Mouse (Mus musculus) layer of hippocampus, adult 2 months (tissue): ENCODE results near the gene Myl4. TPM values are rescaled to one million over a fixed set of nuclear protein-coding genes. Genes with fewer than 3 reads are reported as not detected.
"Not testable (repeated sequence)": the region's sequence is repeated elsewhere in the genome, so short reads cannot be mapped to it uniquely, and the experiment has no call there.

Source experiments
- DNase-seq, 2 experiments: peaks; one replicate each; pipeline ENCODE4 v3.0.0; 2022; ENCODE audit warnings: low spot score in 2 of 2
- H3K27ac ChIP-seq: fragments of 200-600 bp; 2 replicates; pipeline ENCODE4 v1.8.1; 2022
- H3K4me3 ChIP-seq: fragments of 200-600 bp; 2 replicates; pipeline ENCODE4 v1.8.1; 2022; ENCODE audit warnings: mild to moderate bottlenecking
- CTCF ChIP-seq: fragments of 200-600 bp; conservative IDR thresholded peaks from 2 replicates; pipeline ENCODE4 v1.8.1; 2022; ENCODE audit warnings: antibody characterized with exemption, mild to moderate bottlenecking, moderate library complexity
- total RNA-seq, 2 experiments: library from RNA; stranded (reverse); gene quantifications; 2 replicates each; pipeline ENCODE4 v1.2.3; 2021

Gene Myl4
- total RNA-seq, 2 experiments from 2014 or later = 2.7 to 2.9 TPM

GRCm38 (mm10) chr11:104558651-104559403 is 8.4 kb downstream of the Myl4 start:
- Histone ChIP-seq H3K27ac (no peak overlapping the region), H3K4me3 (no peak overlapping the region)
- TF ChIP-seq CTCF = no peak
- DNase-seq = no peak

GRCm38 (mm10) chr11:104560971-104561370 is 10.5 kb downstream of the Myl4 start:
- DNase-seq = no peak
- no peak overlapping the region for H3K4me3 ChIP-seq
- H3K27ac ChIP-seq = no peak overlapping the region
- TF ChIP-seq CTCF = no peak

GRCm38 (mm10) chr11:104563496-104563895 is 13.0 kb downstream of the Myl4 start:
- TF ChIP-seq CTCF = no peak
- Histone ChIP-seq H3K4me3 (no peak overlapping the region), H3K27ac (no peak overlapping the region)
- DNase-seq = no peak

- Histone ChIP-seq H3K27ac (no peak overlapping the region), H3K4me3 (no peak overlapping the region)
- TF ChIP-seq CTCF = no peak
- DNase-seq = no peak
Measured at GRCm38 (mm10) chr11:104565172-104565571, 14.7 kb downstream of the Myl4 start.

- no peak for TF ChIP-seq CTCF
- DNase-seq = no peak
- H3K27ac ChIP-seq = no peak overlapping the region
- H3K4me3 ChIP-seq = no peak overlapping the region
Measured at GRCm38 (mm10) chr11:104566097-104566496, 15.6 kb downstream of the Myl4 start.

GRCm38 (mm10) chr11:104566796-104567195 is 16.3 kb downstream of the Myl4 start:
- TF ChIP-seq CTCF = no peak
- DNase-seq = no peak
- Histone ChIP-seq H3K27ac (no peak overlapping the region), H3K4me3 (no peak overlapping the region)

- Histone ChIP-seq H3K27ac (peak overlapping the region; percentile 8; the same call in 1 of the 2 replicates), H3K4me3 (no peak overlapping the region)
- no peak for DNase-seq
- TF ChIP-seq CTCF = no peak
Measured at GRCm38 (mm10) chr11:104567736-104568135, 17.3 kb downstream of the Myl4 start.

- Histone ChIP-seq H3K4me3 (no peak overlapping the region), H3K27ac (peak overlapping the region; percentile 8; the same call in 1 of the 2 replicates)
- TF ChIP-seq CTCF = no peak
- no peak for DNase-seq
Measured at GRCm38 (mm10) chr11:104568326-104568725, 17.9 kb downstream of the Myl4 start.

- not testable (repeated sequence) for DNase-seq, H3K4me3 ChIP-seq, H3K27ac ChIP-seq
Measured at GRCm38 (mm10) chr11:104570515-104570914, 20.1 kb downstream of the Myl4 start.

- H3K4me3 ChIP-seq = peak overlapping the region; percentile 50
- 0 out of 2 replicates have a peak overlapping the region, but pooled peaks have one; percentile 55 for H3K27ac ChIP-seq
- not testable (repeated sequence) for DNase-seq
Measured at GRCm38 (mm10) chr11:104571373-104571772, 20.9 kb downstream of the Myl4 start.

GRCm38 (mm10) chr11:104572091-104572490 is 21.6 kb downstream of the Myl4 start:
- no peak for DNase-seq
- no peak overlapping the region for H3K27ac ChIP-seq
- no peak for TF ChIP-seq CTCF
- H3K4me3 ChIP-seq = no peak overlapping the region

- no peak for TF ChIP-seq CTCF
- H3K27ac ChIP-seq = no peak overlapping the region
- H3K4me3 ChIP-seq = no peak overlapping the region
- DNase-seq = no peak
Measured at GRCm38 (mm10) chr11:104572566-104572965, 22.1 kb downstream of the Myl4 start.

- no peak for DNase-seq
- Histone ChIP-seq H3K4me3 (no peak overlapping the region), H3K27ac (no peak overlapping the region)
- TF ChIP-seq CTCF = no peak
Measured at GRCm38 (mm10) chr11:104576772-104577612, 26.5 kb downstream of the Myl4 start.

- no peak for DNase-seq
- H3K4me3 ChIP-seq = no peak overlapping the region
- TF ChIP-seq CTCF = no peak
- H3K27ac ChIP-seq = no peak overlapping the region
Measured at GRCm38 (mm10) chr11:104578074-104578473, 27.6 kb downstream of the Myl4 start.
